Mouse (Mus musculus): ENCODE data around the gene Thtpa. TPM values are rescaled to one million over a fixed set of nuclear protein-coding genes. Genes with fewer than 3 reads are reported as not detected.

Thtpa gene
- total RNA-seq (2022), result 10 to 100 TPM; 11.5 to 17.0 (median 14.0) TPM

DNA sequence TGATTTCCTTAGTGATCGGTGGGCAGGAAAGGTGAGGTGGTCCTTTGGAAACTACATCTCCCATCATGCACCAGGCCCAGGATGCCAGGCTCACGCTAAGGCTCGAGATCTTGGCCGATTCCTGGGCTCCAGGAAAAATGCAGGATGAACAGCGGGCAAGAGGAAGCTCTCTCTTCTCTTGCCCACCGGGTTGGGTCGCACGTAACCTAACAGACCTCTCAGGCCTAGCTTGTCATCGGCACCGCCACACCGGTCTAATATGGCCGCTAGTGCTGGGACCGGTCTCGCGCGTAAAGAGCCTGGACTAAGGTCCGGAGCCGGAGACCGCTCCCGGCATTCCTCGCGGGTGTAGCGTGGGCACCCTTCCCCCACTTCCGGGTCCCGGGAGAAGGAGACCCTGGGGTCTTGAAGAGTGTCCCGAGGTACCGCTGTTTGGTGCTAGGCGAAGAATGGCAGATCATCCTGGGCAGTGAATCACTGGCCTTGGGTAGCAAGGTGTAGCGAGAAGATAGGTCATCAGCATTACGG lies at the start of gene Thtpa:
Thtpa (plus strand) TSS at position 81 of the 528 bp plus-strand sequence.
- peak; percentile 71 for DNase-seq (ENCODE audit: low spot score)

DNA sequence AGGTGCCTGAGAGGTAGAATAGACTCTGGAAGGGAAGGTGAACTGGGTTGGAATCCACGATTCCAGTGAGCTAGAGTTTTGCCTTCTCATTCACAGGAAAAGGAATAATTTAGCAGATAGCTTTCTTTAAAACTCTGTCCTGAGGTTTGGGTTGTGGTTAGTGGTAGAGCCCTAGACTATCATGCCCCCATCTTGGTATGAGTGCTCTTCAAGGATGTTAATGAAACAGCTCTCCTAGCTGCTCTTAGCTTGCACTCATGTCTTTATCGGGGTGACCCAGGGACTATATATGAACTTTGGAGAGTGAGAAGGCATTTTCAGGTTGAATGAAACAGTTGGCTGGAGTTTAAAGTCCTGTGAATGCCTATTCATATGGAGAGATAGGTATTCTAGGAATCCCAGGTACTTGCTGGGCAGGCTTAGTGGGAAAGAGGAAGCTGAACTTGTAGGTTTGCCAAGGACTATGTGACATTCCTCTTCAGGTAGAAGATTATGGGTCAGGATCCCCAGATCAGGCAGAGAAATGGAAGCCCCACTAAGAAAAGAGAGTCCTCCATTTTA lies 46.5 kb upstream of the Thtpa start:
- DNase-seq (ENCODE audit: low spot score), result no peak

DNA sequence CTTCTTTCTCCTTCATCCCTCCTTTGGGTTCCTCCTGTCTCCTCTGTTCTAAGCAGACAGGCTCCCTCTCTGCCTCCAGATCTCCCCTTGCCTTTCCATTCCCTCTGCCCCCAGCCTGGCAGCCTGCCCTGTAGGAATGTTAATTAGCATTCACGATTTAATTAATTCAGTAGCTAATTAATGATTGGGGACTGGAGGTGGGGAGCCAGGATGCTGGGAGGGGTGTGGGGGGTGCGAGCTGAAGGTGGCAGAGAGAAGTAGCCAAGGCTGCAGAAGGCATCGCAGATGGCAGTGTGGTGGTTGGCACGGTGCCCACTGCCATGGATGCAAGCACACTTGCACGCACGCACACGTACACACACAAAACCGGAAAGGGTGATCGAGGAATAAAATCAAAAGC lies 42.1 kb upstream of the Thtpa start:
- no peak for DNase-seq (ENCODE audit: low spot score)

DNA sequence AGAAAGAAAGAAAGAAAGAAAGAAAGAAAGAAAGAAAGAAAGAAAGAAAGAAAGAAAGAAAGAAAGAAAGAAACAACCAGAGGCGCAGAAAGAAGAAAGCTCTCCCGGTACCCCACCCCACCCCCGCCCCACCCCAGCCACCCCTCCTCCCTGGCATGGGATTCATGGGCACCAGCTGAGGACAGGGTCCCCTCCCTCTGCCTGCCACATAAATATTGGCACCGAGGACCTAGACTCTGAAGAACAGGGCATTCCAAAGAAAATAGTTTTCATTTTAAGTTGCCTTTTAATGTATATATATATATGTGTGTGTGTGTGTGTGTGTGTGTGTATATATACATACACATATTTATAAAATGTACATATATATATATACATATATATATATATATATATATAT lies 41.5 kb upstream of the Thtpa start:
- DNase-seq (ENCODE audit: low spot score), result no peak

DNA sequence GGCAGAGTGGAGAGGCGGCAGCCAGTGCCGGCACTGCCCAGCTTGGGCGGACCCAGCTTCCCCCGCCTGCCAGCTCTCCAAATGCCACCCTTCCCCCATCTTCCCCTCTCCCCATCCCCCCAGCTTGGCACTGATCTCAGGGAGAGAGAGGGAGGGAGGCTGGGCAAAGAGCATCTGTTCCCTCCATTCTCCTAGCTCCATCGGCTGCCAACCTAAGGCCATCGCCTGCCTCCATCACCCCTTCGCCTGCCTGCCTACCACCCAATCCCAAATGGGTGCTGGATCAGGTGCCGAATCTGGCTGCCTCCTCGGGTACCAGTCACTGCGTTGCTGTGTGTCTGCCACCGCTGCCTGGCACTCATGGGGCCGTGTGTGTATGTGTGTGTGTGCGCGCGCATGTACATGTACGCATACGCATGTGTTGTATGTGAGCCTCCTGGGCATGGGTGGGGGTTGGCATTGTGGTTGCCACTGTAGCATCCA lies 40.8 kb upstream of the Thtpa start:
- no peak for DNase-seq (ENCODE audit: low spot score)

DNA sequence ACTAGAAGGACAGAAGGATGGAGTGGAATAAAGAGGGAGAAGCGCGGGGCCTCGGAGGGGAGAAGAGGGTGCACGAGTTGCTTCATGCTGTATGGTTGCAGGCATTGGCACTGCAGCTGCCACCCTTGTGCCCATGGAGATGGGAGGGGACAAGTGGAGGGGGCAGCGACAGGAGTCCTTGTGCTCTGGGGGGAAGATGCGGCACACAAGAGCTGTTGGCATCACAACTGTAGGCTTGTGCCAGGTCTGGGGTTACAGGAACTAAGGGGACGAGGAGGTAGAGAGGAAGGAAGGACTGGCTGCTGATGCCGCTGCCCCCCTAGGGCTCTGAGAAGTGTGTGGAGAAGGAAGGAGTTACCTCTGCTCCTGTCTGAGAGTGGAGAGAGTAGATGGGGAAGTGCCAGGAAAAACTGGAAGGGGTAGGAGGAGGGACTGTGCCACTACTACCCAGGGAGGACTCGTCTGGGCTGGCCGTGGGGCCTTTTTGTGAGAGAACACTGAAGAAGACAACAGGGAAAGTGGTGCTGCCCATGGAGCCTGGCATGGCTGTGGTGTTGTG lies 40.3 kb upstream of the Thtpa start:
- no peak for DNase-seq (ENCODE audit: low spot score)

DNA sequence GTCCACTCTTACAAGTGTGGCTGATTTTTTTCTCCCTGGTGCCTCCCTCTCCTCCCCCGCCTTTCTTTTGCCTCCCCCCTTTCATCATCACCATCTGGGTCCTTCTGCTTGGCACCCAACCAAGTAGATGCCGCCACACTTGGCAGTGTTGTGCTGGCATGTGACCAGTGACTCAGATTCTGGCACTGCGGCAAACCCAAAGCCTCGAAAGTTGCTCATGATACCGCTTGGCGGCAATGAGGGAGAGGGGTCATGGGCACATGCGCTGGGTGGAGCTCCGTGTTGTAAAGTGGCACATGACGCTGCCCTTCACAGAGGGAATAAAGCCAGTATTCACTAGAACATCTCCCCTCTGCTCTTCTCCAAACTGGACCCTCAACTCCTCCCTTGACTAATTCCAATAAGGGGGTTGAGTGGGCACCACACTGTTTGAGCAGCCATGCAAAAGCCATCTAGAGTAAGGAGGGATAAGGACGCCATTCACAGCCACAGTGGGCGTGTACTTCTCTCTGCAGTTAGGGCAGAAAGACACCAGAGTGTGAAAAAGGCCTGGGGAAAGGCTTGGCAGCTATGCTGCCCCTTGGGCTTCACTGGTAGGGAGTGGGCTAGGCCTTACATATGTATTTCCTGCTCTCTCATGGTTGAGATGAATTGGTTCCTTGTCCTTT lies 39.3 kb upstream of the Thtpa start:
- peak; percentile 16 for DNase-seq (ENCODE audit: low spot score)

DNA sequence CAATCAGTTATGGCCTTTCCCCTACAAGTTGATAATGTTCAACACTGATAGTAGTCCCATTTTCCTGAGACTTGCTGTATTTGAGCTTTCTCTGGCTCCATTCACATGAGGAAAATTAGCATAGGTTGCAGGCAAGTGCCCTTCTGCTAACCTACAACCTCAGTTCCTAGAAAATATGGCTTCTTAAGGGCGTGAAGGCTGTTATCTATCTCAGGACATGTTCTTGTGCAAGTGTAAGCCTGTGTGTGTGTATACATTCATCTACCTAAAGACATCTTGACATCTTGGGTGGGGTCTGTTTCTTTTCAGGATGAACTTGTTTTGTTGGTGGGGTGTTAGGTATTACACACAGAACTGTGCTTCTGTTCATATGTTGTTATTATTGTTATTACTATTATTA lies 35.6 kb upstream of the Thtpa start:
- no peak for DNase-seq (ENCODE audit: low spot score)

DNA sequence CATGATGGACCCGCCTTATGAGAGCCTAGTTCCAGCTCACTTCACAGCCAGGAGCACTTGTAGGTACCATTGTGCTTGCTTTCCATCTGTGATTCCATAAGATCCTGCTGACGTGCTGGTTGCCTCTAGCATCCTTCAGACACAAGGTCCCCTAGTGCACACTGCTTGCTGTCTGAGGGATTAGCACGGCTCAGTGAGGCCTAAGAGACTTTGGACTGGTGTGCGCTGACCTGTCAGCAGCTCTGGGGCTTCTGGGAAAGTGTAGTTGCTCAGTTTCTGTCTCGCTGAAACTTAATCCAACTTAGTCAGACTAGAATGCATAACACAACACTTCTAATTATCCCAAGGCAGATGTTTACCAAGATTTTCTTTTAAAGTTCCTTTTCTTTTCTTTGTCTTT lies 34.7 kb upstream of the Thtpa start:
- no peak for DNase-seq (ENCODE audit: low spot score)

DNA sequence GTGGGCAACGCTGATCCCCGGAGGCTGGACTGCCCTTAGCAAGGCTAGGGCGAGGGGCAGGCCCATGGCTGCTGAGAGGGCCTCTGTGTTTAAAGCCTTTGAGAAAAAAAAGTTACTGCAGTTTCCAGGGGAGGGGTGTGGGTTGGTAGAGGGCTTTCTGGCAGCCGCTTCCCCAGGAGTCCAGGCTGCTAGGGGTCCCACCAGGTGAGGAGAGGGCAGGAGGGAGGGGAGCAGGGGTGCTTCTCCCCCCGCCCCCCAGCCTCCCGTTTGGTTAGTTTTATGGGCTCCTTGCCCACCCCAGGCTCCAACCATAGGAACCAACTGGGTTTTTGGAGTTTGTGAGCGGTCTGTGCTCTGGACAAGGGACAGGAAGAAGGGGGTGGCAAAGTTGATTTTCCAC lies 32.7 kb upstream of the Thtpa start:
- no peak for DNase-seq (ENCODE audit: low spot score)

DNA sequence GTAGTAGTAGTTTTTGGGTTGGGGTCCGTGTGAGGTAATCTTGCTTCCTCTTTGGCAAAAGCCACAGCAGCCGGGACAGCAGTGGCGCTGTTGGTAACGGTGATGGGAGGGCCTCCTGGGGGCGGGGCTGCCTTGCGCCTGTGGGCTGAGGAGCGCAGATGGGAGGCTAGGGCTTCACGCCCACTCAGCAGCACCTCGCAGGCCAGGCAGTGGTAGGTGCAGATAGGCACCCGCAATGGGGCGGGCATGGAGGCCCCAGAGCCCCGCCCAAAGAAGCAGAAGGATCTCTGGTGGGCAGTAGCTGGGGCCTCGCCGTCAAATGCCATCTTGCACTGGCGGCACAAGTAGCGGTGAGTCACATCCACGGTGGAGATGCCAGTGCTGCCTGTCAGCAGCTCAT lies 32.0 kb upstream of the Thtpa start:
- DNase-seq (ENCODE audit: low spot score), result no peak

DNA sequence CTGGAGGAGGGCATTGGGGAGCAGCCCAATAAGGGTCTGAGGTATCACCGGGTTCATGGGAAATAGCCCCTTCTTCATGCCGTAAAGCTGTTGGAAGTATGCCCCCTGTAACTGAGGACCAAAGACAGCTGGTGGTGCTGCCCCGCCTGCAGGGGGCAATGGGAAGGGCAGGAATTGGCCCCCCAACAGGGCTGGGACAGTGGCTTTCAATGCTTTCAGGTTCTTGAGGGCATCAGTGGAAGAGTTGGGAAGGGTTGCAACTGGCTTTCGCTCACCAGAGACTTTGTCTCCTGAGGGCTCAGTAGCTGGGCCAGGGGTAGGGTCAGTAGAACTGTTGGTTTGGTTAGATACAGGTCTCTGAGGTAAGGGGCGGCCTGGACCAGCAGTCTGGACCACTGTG lies 31.5 kb upstream of the Thtpa start:
- no peak for DNase-seq (ENCODE audit: low spot score)

DNA sequence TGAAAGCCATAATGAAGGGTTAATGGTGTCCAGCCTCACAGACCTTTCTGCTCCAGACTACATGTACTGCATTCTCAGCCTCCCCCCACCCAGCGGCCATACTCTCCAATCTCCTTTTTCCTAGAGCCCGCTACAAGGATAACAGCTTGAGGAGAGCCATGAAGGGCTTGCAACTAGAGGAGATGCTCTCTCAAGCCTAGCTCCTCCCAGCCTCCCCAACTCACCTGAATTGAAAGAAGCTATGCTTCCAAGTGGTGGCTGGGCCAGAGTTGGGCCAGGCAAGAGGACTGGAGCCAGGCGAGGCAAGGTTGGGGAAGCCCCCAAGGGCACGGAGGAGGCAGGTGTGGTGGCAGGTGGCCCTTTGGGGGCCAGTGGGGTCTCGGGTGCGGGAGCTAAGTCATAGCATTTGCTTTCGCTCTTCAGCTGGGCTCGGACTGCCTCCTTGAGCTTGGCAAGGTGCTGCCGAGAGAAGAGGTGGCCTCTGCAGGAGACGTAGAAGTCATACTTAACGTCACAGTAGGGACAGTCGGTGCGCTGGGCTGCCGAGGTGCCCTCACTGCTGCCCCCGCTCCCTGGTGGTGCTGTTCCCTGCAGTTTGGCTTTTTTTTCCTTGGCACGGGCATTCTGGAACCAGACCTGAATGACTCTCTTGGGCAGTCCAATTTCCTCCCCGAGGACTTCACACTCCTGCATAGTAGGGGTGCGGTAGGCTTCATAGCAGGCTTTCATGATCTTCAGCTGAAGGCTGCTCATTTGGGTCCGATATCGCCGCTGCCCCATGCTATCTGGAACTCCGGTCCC lies 30.8 kb upstream of the Thtpa start:
- no peak for DNase-seq (ENCODE audit: low spot score)

DNA sequence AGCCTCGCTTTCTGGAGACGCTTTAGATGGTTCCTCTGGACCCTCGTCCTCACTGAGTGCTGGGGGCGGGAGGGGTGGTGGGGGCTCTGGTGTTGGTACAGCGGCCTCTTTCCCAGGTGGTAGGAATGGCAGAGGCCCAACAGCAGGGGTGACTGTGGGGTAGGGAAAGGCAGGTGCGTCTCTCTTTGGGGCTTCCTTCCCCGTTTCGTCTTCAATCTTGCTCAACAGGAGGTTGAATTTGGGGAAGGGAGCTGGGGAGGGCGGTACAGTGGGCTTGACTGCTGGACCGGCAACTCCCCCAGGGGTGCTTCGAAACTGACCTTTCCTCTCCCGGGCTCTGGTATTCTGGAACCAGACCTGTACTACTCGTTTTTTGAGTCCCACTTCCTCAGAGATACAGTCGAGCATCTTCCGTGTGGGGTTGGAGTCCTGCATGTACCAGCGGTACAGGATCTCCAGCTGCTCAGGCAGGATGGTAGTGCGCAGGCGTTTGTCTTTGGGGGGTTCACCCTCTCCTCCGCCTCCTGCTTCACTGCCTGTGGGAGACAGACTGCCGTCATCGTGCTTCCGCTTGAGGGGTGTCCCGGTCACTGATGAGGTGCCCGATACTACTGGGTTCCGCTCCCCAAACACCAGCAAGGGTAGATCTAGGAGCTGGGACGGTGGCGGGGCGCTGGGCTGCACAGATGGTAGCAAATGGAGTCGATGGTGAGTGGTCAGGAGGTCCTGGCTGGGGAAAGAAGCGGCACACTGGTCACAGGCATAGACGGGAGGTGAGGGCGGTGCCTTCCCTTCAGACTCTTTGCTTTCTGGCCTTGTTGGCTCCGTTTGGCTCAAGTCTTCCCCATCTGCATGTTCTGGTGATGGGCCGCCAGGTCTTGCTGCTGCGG lies 29.9 kb upstream of the Thtpa start:
- no peak for DNase-seq (ENCODE audit: low spot score)

DNA sequence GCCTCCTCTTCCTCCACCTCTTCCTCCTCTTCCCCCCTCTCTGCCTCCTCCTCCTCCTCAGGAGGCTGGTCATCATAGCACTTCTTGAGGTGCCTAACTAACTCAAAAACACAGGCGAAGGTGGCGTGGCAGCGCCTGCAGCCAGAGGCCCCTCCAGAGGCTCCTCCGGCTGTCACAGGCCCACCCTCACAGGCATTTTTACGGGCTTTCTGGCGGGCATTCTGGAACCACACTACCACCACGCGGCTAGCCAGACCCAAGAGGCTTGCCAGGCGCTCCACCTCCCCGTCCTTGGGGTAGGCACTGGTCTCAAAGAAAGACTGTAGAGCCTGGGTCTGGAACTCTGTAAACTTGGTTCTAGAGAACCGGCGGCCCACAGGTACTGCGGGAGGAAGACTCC lies 29.2 kb upstream of the Thtpa start:
- no peak for DNase-seq (ENCODE audit: low spot score)

DNA sequence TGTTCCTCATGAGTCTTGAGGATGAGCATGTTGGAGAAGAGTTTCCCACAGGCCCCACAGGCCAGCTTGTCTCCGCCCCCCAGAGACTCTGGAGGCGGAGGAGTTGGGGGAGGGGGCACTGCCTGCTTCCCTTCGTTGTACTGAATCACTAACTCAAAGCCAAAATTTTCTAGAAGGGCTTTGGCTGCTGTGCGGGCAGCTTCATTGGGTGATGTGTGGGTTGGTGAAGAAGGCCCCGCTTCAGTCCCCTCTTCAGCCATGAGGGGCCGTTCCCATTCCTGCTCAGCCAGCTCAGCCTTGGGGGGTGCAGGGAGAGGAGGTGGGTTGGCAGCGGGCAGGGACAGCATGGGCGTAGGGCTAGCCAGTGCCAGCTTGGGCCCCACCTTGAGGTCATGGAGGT lies 28.5 kb upstream of the Thtpa start:
- no peak for DNase-seq (ENCODE audit: low spot score)

DNA sequence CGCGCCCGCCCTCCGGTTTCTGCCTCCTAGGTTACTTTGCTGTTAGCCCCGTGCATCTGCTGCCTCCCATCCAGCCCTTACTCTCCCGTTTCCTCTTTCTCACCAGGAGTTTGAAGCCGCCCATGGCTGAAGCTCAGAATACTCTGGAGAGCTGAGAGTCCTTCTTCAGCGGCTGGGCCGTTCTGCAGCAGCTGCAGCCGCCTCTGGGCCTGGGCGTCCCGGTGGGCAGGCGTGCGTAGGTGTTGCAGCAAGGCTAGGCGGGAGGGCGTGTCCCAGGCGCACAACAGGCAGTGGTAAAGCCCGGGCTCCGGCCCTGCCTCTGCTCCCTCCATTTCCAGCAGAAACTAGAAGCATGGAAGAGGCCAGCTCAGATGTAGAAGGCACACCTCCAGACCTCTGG lies 22.8 kb upstream of the Thtpa start:
- DNase-seq (ENCODE audit: low spot score), result no peak

DNA sequence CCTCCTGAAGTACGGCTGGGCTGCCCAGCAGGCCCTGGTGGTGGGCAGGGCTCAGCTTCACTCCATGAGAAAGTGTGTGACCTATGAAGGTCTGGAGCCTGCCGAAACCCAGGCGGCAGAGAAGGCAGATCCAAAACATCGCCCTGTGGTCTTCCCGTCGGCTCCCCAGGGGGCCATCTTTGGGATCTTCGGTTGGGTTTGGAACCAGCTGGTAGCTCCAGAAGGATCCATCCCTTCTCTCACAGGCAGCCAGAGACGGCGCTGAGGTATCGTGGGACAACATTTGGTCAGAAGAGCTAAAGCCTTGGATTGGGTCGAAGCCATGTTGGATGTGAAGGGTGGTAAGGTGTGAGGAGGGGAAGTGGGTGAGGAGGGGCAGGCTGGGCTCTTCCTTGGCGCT lies 20.2 kb upstream of the Thtpa start:
- DNase-seq (ENCODE audit: low spot score), result no peak

DNA sequence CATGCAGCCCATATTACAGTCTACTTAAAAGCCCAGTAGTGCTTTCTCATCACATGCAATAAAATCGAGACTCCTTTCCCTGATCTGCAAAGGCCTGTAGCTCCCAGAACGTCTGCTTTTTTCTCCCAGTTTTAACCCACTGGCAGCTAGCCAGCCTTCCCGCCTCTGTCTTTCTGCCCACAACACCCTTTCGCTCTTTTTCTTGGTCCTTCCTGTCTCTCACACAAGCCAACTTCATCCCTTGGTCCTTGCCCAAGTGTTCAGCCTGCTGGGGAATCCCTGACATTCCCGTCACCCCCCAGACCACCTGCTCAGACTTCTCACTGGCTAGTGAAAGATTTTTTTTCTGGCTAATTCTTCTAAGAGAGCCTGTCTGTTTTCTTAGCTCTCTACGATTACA lies 18.4 kb upstream of the Thtpa start:
- DNase-seq (ENCODE audit: low spot score), result no peak

DNA sequence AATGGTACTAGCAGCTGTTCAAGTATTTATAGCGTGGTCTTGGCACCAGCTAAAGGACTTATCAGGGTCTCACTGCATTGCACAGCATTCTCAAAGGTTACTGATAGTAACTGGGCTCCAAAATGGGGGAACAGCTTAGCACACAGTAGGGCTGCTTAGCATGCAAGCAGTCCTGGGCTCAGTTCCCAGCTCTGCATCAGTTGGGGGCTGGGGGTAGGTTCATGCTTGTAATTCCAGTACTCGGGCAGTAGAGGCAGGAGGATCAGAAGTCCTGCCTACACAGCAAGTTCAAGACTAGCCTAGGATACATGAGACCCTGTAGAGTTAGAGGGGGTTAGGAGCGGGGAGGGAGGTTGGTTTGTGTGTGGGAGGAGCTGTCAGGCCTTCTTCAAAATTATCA lies 17.6 kb upstream of the Thtpa start:
- DNase-seq (ENCODE audit: low spot score), result no peak

All from heart, adult 8-10 months (tissue).